Mouse (Mus musculus) cerebellum, adult 11-12 months (tissue): ENCODE measurements around the gene Atl1.

ENCODE experiments used
- DNase-seq: peaks from one replicate; pipeline ENCODE4 v3.0.0; 2022

Gene Atl1

GRCm38 (mm10) chr12:69885170-69885923 is 7.1 kb upstream of the Atl1 start:
- DNase-seq, result no peak

- DNase-seq, result no peak
Measured at GRCm38 (mm10) chr12:69887776-69888175, 4.6 kb upstream of the Atl1 start.

GRCm38 (mm10) chr12:69888345-69888744 is 4.1 kb upstream of the Atl1 start:
- no peak for DNase-seq

- no peak for DNase-seq
Measured at GRCm38 (mm10) chr12:69890051-69890450, 2.4 kb upstream of the Atl1 start.

- no peak for DNase-seq
Measured at GRCm38 (mm10) chr12:69890476-69890875, 1.9 kb upstream of the Atl1 start.

GRCm38 (mm10) chr12:69891721-69892120 is 693 bp upstream of the Atl1 start:
- DNase-seq, result no peak

- no peak for DNase-seq
Measured at GRCm38 (mm10) chr12:69893927-69894326, 1.5 kb downstream of the Atl1 start.

- DNase-seq, result no peak
Measured at GRCm38 (mm10) chr12:69895046-69895445, 2.6 kb downstream of the Atl1 start.

GRCm38 (mm10) chr12:69898119-69898518 is 5.7 kb downstream of the Atl1 start:
- no peak for DNase-seq

GRCm38 (mm10) chr12:69904991-69905390 is 12.6 kb downstream of the Atl1 start:
- DNase-seq, result no peak

GRCm38 (mm10) chr12:69907667-69908510 is 15.5 kb downstream of the Atl1 start:
- DNase-seq, result peak; percentile 82

GRCm38 (mm10) chr12:69908511-69908900 is 16.1 kb downstream of the Atl1 start:
- DNase-seq, result peak; percentile 81

GRCm38 (mm10) chr12:69911906-69912305 is 19.5 kb downstream of the Atl1 start:
- DNase-seq, result no peak

- DNase-seq, result no peak
Measured at GRCm38 (mm10) chr12:69912737-69913136, 20.3 kb downstream of the Atl1 start.

GRCm38 (mm10) chr12:69917870-69918269 is 25.5 kb downstream of the Atl1 start:
- DNase-seq, result no peak

- no peak for DNase-seq
Measured at GRCm38 (mm10) chr12:69922099-69922498, 29.7 kb downstream of the Atl1 start.

- DNase-seq, result no peak
Measured at GRCm38 (mm10) chr12:69923128-69923527, 30.7 kb downstream of the Atl1 start.

GRCm38 (mm10) chr12:69923603-69924002 is 31.2 kb downstream of the Atl1 start:
- DNase-seq, result no peak

- DNase-seq, result no peak
Measured at GRCm38 (mm10) chr12:69924012-69924411, 31.6 kb downstream of the Atl1 start.

- no peak for DNase-seq
Measured at GRCm38 (mm10) chr12:69926716-69927115, 34.3 kb downstream of the Atl1 start.

- no peak for DNase-seq
Measured at GRCm38 (mm10) chr12:69937731-69938130, 45.3 kb downstream of the Atl1 start.

- no peak for DNase-seq
Measured at GRCm38 (mm10) chr12:69939291-69939690, 46.9 kb downstream of the Atl1 start.

- DNase-seq, result no peak
Measured at GRCm38 (mm10) chr12:69941655-69942329, 49.4 kb downstream of the Atl1 start.

GRCm38 (mm10) chr12:69945861-69946260 is 53.4 kb downstream of the Atl1 start:
- DNase-seq, result no peak
